Mouse (Mus musculus) myocyte (in vitro differentiated cells): ENCODE measurements around the gene Trpm3.

Source experiments
- MAX ChIP-seq: IDR thresholded peaks from one replicate; pipeline ENCODE4 v1.6.1; 2011; ENCODE audit warnings: low read depth, mild to moderate bottlenecking, control low read depth
- POLR2A ChIP-seq: IDR thresholded peaks from one replicate; pipeline ENCODE4 v1.6.1; 2011; ENCODE audit warnings: low read depth, mild to moderate bottlenecking, control low read depth, moderate library complexity; ENCODE audit not compliant: insufficient read length
- POLR2AphosphoS2 ChIP-seq: IDR thresholded peaks from one replicate; pipeline ENCODE4 v1.6.1; 2011; ENCODE audit warnings: low read depth, control low read depth; ENCODE audit not compliant: insufficient read length
- SRF ChIP-seq: IDR thresholded peaks from one replicate; pipeline ENCODE4 v1.6.1; 2011; ENCODE audit warnings: low read depth; ENCODE audit not compliant: control insufficient read depth, insufficient read length

DNA sequence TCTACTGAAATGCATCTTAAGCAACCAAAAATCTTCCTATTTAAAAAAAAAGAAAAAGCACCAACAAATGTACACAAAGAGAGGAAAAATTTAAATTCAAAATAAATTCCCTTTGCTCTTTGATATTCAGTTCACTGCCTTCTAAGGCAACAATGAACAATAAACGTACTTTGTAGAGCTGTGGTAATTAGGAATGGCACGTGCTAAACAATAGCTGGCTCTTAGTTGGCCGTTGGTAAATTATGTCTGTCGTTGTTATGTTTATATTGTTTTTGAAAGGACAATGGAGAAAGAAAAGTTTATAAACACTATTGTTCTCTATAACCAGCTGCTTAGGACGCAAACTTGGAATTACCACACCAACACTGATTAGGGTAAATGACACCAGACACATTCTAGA lies 782.1 kb downstream of the Trpm3 start:
- TF ChIP-seq POLR2AphosphoS2 (no peak), POLR2A (no peak), SRF (no peak), MAX (no peak)
